Mouse (Mus musculus) midbrain, embryonic 10.5 days (tissue): ENCODE data around the gene Fhod1. TPM values are rescaled to one million over a fixed set of nuclear protein-coding genes. Genes with fewer than 3 reads are reported as not detected.
A peak's percentile ranks its signal among the peaks of the same experiment; 100 is the strongest.

Experiments
- DNase-seq: peaks from one replicate; pipeline ENCODE4 v3.0.0-alpha.2; 2017; ENCODE audit warnings: low spot score
- H3K27ac ChIP-seq: fragments of 300-500 bp; sonication (generic); replicated peaks from 2 replicates; pipeline ENCODE4 v1.5.1; 2016; ENCODE audit warnings: mild to moderate bottlenecking
- H3K27me3 ChIP-seq: fragments of 300-500 bp; sonication (generic); 2 replicates; pipeline ENCODE4 v1.6.1; 2016; ENCODE audit warnings: low read depth, mild to moderate bottlenecking; ENCODE audit not compliant: poor library complexity, severe bottlenecking
- H3K36me3 ChIP-seq: fragments of 300-500 bp; sonication (generic); 2 replicates; pipeline ENCODE4 v1.6.1; 2016; ENCODE audit warnings: mild to moderate bottlenecking, moderate library complexity
- H3K4me1 ChIP-seq: fragments of 300-500 bp; sonication (generic); 2 replicates; pipeline ENCODE4 v1.6.1; 2016
- H3K4me3 ChIP-seq: fragments of 300-500 bp; sonication (generic); 2 replicates; pipeline ENCODE4 v1.5.1; 2016; ENCODE audit warnings: mild to moderate bottlenecking, moderate library complexity
- H3K9me3 ChIP-seq: fragments of 300-500 bp; sonication (generic); replicated peaks from 2 replicates; pipeline ENCODE4 v1.6.1; 2016; ENCODE audit warnings: mild to moderate bottlenecking
- WGBS: fragments of 180-500 bp; shearing (Covaris S2); methylation state at CpG from one replicate; pipeline ENCODE4 v1.1.7; 2016; 5-methylcytosine and 5-hydroxymethylcytosine counted together
- microRNA counts: library from miRNA; unstranded; fragments of <30 nt; microRNA quantifications from one replicate; lab custom pipeline; 2017
- microRNA-seq: library from miRNA; unstranded; fragments of <30 nt; microRNA quantifications from one replicate; pipeline ENCODE4, GENCODE M21; 2017
- polyA plus RNA-seq: library from polyadenylated mRNA; unstranded; fragments of >200 nt; fragmentation: Nextera tagmentation; extraction: Ambion mirVana; gene quantifications from 2 replicates; pipeline ENCODE4 v1.2.1, GENCODE M21; 2016

Gene Fhod1
- polyA plus RNA-seq, 1 experiment from 2014 or later, result 2.2 TPM

GRCm38 (mm10) chr8:105288231-105288630 is 59.5 kb downstream of the Fhod1 start:
- H3K4me3 ChIP-seq, result peak overlapping the region; percentile 63
- H3K4me1 ChIP-seq, result peaks cover 49% of the 10 kb centered on the region
- peaks cover 54% of the 10 kb centered on the region for H3K27me3 ChIP-seq
- H3K27ac ChIP-seq, result no peak overlapping the region
- 85% methylated on average over 5 of the region's 5 CpGs for WGBS
- DNase-seq, result no peak
- no peaks in the 10 kb centered on the region for H3K9me3 ChIP-seq
- H3K36me3 ChIP-seq, result peaks cover 21% of the 10 kb centered on the region

- no peak overlapping the region for H3K4me3 ChIP-seq
- H3K9me3 ChIP-seq, result no peaks in the 10 kb centered on the region
- 84% methylated on average over 4 of the region's 4 CpGs for WGBS
- H3K27ac ChIP-seq, result no peak overlapping the region
- peaks cover 58% of the 10 kb centered on the region for H3K27me3 ChIP-seq
- H3K36me3 ChIP-seq, result peaks cover 35% of the 10 kb centered on the region
- peaks cover 51% of the 10 kb centered on the region for H3K4me1 ChIP-seq
- no peak for DNase-seq
These were observed 60.8 kb downstream of the Fhod1 start for GRCm38 (mm10) chr8:105286907-105287306.

DNA sequence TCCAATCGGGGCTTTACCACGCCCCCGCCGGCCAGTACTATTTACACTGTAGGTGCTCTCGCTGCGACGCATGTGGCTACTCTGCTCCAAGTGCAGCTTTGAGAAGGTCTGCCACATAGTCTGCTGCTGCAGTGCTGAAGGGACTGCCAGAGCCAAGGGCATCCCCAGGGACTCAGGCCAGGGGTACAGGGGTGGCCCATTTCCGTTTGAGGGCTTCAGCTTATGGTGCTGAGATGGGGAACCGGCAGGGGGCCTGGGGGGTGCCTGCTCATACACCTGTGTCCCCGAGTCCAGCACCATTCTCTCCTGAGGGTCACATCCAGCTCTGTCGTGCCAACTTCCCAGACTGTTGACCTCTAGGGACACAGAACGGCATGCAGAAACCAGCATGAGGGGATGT is 62.2 kb downstream of the Fhod1 start:
- no peak overlapping the region for H3K27ac ChIP-seq
- no peak overlapping the region for H3K4me3 ChIP-seq
- no peaks in the 10 kb centered on the region for H3K9me3 ChIP-seq
- 42% methylated on average over 12 of the region's 12 CpGs for WGBS
- no peak for DNase-seq
- peaks cover 43% of the 10 kb centered on the region for H3K36me3 ChIP-seq
- H3K27me3 ChIP-seq, result peaks cover 61% of the 10 kb centered on the region
- peaks cover 47% of the 10 kb centered on the region for H3K4me1 ChIP-seq

DNA sequence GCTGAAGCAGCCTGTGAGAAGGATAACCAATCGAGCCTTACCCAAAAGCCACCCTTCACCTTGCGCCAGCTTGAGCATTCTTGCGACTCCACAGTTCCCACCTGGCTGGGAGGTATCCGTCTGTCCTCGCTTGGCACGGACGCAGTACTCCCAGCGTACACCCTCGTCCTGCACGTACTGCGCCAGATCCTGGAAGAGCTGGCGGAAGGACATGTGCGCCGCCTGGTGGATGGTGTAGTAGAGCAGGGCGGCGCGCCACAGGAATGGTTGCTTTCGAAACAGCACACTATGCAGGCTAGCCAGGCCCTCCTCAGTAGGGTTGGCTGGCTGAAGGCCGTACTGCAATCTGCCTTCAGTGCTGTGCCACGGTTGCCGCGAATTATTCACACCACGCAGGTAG is 64.7 kb downstream of the Fhod1 start:
- Histone ChIP-seq H3K27ac (no peak overlapping the region), H3K27me3 (peaks cover 76% of the 10 kb centered on the region), H3K4me3 (no peak overlapping the region), H3K9me3 (no peaks in the 10 kb centered on the region), H3K4me1 (peaks cover 34% of the 10 kb centered on the region), H3K36me3 (peaks cover 52% of the 10 kb centered on the region)
- DNase-seq, result peak; percentile 53
- WGBS, result 24% methylated on average over 23 of the region's 23 CpGs

GRCm38 (mm10) chr8:105282239-105282638 is 65.5 kb downstream of the Fhod1 start:
- WGBS, result 89% methylated on average over 4 of the region's 4 CpGs
- Histone ChIP-seq H3K4me1 (peaks cover 28% of the 10 kb centered on the region), H3K36me3 (peaks cover 52% of the 10 kb centered on the region), H3K27ac (no peak overlapping the region), H3K27me3 (peaks cover 84% of the 10 kb centered on the region), H3K4me3 (no peak overlapping the region), H3K9me3 (no peaks in the 10 kb centered on the region)
- no peak for DNase-seq

- no peak overlapping the region for H3K27ac ChIP-seq
- no peak for DNase-seq
- no peak overlapping the region for H3K4me3 ChIP-seq
These were observed 65.9 kb downstream of the Fhod1 start for GRCm38 (mm10) chr8:105281821-105282220.

DNA sequence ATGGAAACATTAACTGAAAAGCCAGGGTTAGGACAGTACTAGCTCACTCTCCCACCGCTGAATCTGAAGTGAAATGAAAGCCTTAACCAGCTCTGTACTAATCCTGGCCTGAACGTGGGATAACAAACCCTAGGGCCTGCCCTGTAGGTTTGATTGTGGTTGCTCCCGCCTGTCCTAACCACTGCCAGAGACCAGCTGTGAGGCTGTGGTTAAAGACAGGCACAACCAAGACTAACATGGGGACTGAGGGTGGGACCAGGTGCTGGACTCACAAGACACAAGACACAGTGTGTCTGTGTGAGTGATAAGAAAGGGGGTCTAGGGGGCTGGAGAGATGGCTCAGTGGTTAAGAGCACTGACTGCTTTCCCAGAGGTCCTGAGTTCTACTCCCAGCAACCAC is 67.2 kb downstream of the Fhod1 start:
- H3K36me3 ChIP-seq, result peaks cover 49% of the 10 kb centered on the region
- no peak for DNase-seq

More at GRCm38 (mm10) chr8:105281821-105282220, 65.9 kb downstream of the Fhod1 start:
- WGBS, result 92% methylated on average over 12 of the region's 12 CpGs
- H3K36me3 ChIP-seq, result peaks cover 52% of the 10 kb centered on the region
- no peaks in the 10 kb centered on the region for H3K9me3 ChIP-seq
- peaks cover 26% of the 10 kb centered on the region for H3K4me1 ChIP-seq
- peaks cover 88% of the 10 kb centered on the region for H3K27me3 ChIP-seq

More for the DNA sequence above, 67.2 kb downstream of the Fhod1 start:
- WGBS, result 76% methylated on average over 3 of the region's 3 CpGs
- Histone ChIP-seq H3K4me3 (no peak overlapping the region), H3K27me3 (peaks cover 99% of the 10 kb centered on the region), H3K4me1 (peaks cover 30% of the 10 kb centered on the region), H3K27ac (no peak overlapping the region), H3K9me3 (no peaks in the 10 kb centered on the region)

MicroRNA genes within 50 kb of the gene (microRNA counts, 519-probe panel; counts per million panel counts)
- microRNA mmu-miR-328 (lab: Ali Mortazavi, UCI), result 2,695 counts per million, percentile 8 among the panel's probes with 10 or more counts

Small RNAs within 50 kb of the gene (microRNA-seq; reads per million reads assigned to microRNA genes)
- not detected for gene Gm27320
- gene Mir328, result 191 reads per million, percentile 59 among the genes with 10 or more reads in this experiment

Other genes starting within 250 kb of the Fhod1 start
- gene Ces4a, start 216.2 kb downstream of the Fhod1 start, polyA plus RNA-seq, result not detected in 2 replicates
- 41.8 and 46.7 TPM in 2 replicates for gene Cbfb, start 177.3 kb downstream of the Fhod1 start, polyA plus RNA-seq
- 27.1 and 28.5 TPM in 2 replicates for gene D230025D16Rik, start 122.8 kb downstream of the Fhod1 start, polyA plus RNA-seq
- 2.4 and 4.2 TPM in 2 replicates for gene B3gnt9, start 92.8 kb downstream of the Fhod1 start, polyA plus RNA-seq
- gene Tradd, start 83.3 kb downstream of the Fhod1 start, polyA plus RNA-seq, result 13.6 and 14.6 TPM in 2 replicates
- gene Fbxl8, start 83.3 kb downstream of the Fhod1 start, polyA plus RNA-seq, result 0.64 and 0.72 TPM in 2 replicates
- gene Hsf4, start 78.2 kb downstream of the Fhod1 start, polyA plus RNA-seq, result 0.10 TPM in 1 of 2 replicates, not detected in the other
- 1.4 and 2.3 TPM in 2 replicates for gene Nol3, start 71.8 kb downstream of the Fhod1 start, polyA plus RNA-seq
- gene 4931428F04Rik, start 58.1 kb downstream of the Fhod1 start, polyA plus RNA-seq, result 26.4 and 36.8 TPM in 2 replicates
- 10.2 and 11.4 TPM in 2 replicates for gene Exoc3l, start 51.9 kb downstream of the Fhod1 start, polyA plus RNA-seq
- 117 and 124 TPM in 2 replicates for gene E2f4, start 50.3 kb downstream of the Fhod1 start, polyA plus RNA-seq
- gene Elmo3, start 42.4 kb downstream of the Fhod1 start, polyA plus RNA-seq, result 1.3 and 1.5 TPM in 2 replicates
- 1.2 and 1.7 TPM in 2 replicates for gene Lrrc29, start 21.7 kb downstream of the Fhod1 start, polyA plus RNA-seq
- gene Tmem208, start 21.6 kb downstream of the Fhod1 start, polyA plus RNA-seq, result 105 and 106 TPM in 2 replicates
- gene Slc9a5, start 890 bp upstream of the Fhod1 start, polyA plus RNA-seq, result 4.1 TPM in 2 replicates
- 0.49 and 0.51 TPM in 2 replicates for gene Plekhg4, start 25.3 kb upstream of the Fhod1 start, polyA plus RNA-seq
- 0.07 TPM in 1 of 2 replicates, not detected in the other for gene Kctd19, start 65.5 kb upstream of the Fhod1 start, polyA plus RNA-seq
- gene Lrrc36, start 65.6 kb upstream of the Fhod1 start, polyA plus RNA-seq, result 2.6 and 3.7 TPM in 2 replicates
- 94.4 and 100.0 TPM in 2 replicates for gene Tppp3, start 123.6 kb upstream of the Fhod1 start, polyA plus RNA-seq
- 18.6 and 24.0 TPM in 2 replicates for gene Zdhhc1, start 148.9 kb upstream of the Fhod1 start, polyA plus RNA-seq
- gene Hsd11b2, start 170.8 kb upstream of the Fhod1 start, polyA plus RNA-seq, result 28.8 and 30.2 TPM in 2 replicates
- 85.4 and 101 TPM in 2 replicates for gene Atp6v0d1, start 218.1 kb upstream of the Fhod1 start, polyA plus RNA-seq